Mouse (Mus musculus) bone marrow, adult 2 months (tissue): ENCODE measurements around the gene Ggps1. TPM values are rescaled to one million over a fixed set of nuclear protein-coding genes. Genes with fewer than 3 reads are reported as not detected.

Experiments
- H3K27ac ChIP-seq: fragments of 200-500 bp; 2 replicates; pipeline ENCODE4 v1.5.1; 2012; ENCODE audit warnings: low read depth, mild to moderate bottlenecking, control low read depth, inconsistent platforms, low read length; ENCODE audit not compliant: control insufficient read depth, poor library complexity, insufficient read depth
- H3K4me1 ChIP-seq: fragments of 200-500 bp; 2 replicates; pipeline ENCODE4 v1.6.1; 2011; ENCODE audit warnings: low read length; ENCODE audit not compliant: control insufficient read depth, insufficient read depth
- H3K4me3 ChIP-seq: fragments of 200-500 bp; replicated peaks from 2 replicates; pipeline ENCODE3; 2011; ENCODE audit warnings: mild to moderate bottlenecking, low read depth, low read length, control low read depth; ENCODE audit not compliant: control insufficient read depth
- CTCF ChIP-seq: fragments of 200-500 bp; IDR thresholded peaks from 2 replicates; pipeline ENCODE4 v1.5.1; 2011; ENCODE audit warnings: low read length, control low read depth; ENCODE audit not compliant: control insufficient read depth, insufficient read depth
- POLR2A ChIP-seq: fragments of 200-500 bp; IDR thresholded peaks from 2 replicates; pipeline ENCODE4 v1.6.1; 2011; ENCODE audit warnings: low read depth, mild to moderate bottlenecking, control low read depth, low read length, borderline replicate concordance; ENCODE audit not compliant: control insufficient read depth
- WGBS: fragments of 180-500 bp; shearing (Covaris S2); methylation state at CpG from one replicate; pipeline ENCODE4 v1.1.7; 2018; 5-methylcytosine and 5-hydroxymethylcytosine counted together
- polyA plus RNA-seq: library from polyadenylated mRNA; stranded (reverse); fragments of >200 nt; gene quantifications from 2 replicates; pipeline ENCODE4 v1.2.4, GENCODE M21; 2011; ENCODE audit warnings: low replicate concordance; ENCODE audit not compliant: missing spikeins, insufficient read depth, insufficient read length

Ggps1 gene
- polyA plus RNA-seq, 1 experiment, result 17.3 TPM

DNA sequence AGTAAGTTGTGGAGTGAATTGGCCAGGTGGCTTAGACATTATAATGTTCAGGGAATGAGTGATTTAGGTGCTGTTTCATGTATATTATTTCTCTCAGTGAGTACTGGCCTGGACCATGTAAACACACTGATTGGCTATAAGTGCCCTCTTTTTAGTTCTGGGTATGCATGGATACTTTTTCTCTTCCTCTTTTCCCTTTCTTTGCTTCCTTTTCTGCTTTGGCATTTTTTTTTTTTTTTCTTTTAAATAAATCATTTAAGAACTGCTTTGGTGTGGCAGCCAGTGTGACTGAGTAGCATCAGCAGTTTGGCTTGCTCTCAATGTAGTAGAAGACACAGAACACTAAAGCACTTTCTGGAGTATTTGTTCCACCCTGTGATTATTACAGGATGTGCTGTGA lies 4.7 kb upstream of the Ggps1 start:
- no peak for TF ChIP-seq CTCF
- Histone ChIP-seq H3K4me1 (no peaks in the 10 kb centered on the region; the same call in 1 of the 2 replicates), H3K4me3 (no peak overlapping the region)

DNA sequence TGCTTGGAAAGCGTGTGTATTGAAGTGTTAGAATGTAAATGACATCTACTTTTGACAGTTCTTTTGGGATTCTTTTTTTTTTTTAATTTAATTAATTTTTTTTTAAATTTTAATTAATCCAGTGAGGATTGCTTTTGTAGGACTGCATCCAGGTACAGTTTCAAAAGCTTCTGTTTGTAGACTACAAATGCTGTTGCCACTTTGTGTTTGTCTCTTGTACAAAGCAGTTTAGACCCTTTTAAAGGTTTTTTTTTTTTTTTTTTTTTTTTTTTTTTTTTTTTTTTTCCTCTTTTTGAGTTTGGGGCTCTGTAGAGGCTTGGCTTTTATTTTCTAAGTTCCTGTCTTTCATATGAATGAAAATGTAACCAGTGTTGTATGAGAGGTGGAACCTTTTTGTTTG lies 2.4 kb upstream of the Ggps1 start:
- H3K4me3 ChIP-seq, result no peak overlapping the region
- TF ChIP-seq CTCF (no peak), POLR2A (no peak)
- WGBS, result 88% methylated on average over 1 of the region's 1 CpGs
- no peak overlapping the region for H3K27ac ChIP-seq
- no peaks in the 10 kb centered on the region; the same call in 1 of the 2 replicates for H3K4me1 ChIP-seq

More for the DNA sequence above, 4.7 kb upstream of the Ggps1 start:
- H3K27ac ChIP-seq, result no peak overlapping the region

- 4% methylated on average over 9 of the region's 9 CpGs for WGBS
- H3K4me3 ChIP-seq, result peak overlapping the region; percentile 76
- TF ChIP-seq POLR2A (no peak), CTCF (no peak)
- peak overlapping the region; percentile 97 for H3K27ac ChIP-seq
- no peaks in the 10 kb centered on the region; the same call in 1 of the 2 replicates for H3K4me1 ChIP-seq
Measured at GRCm38 (mm10) chr13:14065028-14065380, 1.7 kb upstream of the Ggps1 start.

GRCm38 (mm10) chr13:14064341-14065027 lies 1.2 kb upstream of the Ggps1 start:
- peak overlapping the region; percentile 97 for H3K27ac ChIP-seq
- no peaks in the 10 kb centered on the region; the same call in 1 of the 2 replicates for H3K4me1 ChIP-seq
- peak overlapping the region; percentile 76 for H3K4me3 ChIP-seq
- under 1% methylated on average over 65 of the region's 65 CpGs for WGBS
- TF ChIP-seq POLR2A (no peak; the same call in 1 of the 2 replicates), CTCF (no peak)

DNA sequence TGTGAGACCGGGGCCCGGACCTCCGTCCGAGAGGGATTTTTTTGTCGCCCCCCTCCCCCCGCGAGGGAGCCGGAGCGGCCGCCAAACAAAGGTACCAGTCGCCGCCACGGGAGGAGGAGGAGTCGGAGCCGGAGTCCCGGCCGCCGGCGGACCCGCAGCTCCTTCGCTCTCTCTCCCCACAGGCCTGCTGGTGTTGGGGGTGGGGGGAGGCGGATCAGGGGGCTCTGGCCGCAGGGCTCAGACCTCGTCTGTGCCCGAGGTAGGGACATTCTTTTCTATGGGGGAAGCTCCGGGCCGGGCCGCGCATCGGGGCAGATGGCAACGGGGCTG lies 619 bp upstream of the Ggps1 start:
- peak overlapping the region; percentile 97 for H3K27ac ChIP-seq
- no peak for TF ChIP-seq CTCF
- TF ChIP-seq POLR2A, result no peak
- WGBS, result under 1% methylated on average over 31 of the region's 31 CpGs
- H3K4me3 ChIP-seq, result peak overlapping the region; percentile 76
- no peaks in the 10 kb centered on the region; the same call in 1 of the 2 replicates for H3K4me1 ChIP-seq

DNA sequence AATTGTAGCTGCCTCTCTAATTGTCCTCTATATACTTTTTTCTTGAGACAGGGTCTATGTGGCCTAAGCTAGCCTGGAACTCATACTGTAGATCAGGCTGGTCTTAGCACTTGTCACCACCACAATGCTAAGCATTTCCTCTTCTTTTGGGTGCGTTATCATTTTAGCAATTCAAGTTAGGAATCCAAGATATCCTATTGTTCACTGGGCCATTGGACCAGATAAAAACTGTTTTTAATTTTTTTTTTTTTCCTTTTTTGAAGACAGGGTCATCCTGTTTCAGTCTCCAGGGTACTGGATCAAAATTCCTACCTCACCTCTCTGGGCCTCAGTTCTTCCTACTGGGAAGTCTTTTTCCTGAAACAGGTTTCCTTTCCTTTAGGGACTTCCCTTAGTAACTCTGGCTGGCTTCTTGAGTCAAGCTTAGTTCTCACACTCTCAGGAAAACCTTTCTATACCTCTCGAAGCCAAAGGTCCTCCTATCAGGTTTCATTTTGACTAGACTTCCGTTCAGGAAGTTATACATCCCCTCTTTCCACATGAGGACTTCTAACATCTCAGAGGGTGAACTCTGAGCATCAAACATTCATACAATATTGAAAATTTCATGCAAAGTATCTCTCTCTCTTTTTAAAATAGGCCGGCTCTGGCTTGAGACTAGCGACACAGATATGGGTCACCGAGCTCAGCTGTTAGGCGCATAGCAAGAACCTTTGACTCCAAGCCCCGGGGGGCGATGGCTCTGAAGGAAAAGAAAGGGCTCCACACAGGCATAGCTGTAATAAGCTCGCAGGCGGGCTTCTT lies 877 bp downstream of the Ggps1 start:
- Histone ChIP-seq H3K4me1 (no peaks in the 10 kb centered on the region), H3K4me3 (peak overlapping the region; percentile 78), H3K27ac (peak overlapping the region; percentile 80)
- under 1% methylated on average over 11 of the region's 11 CpGs for whole genome bisulfite sequencing
- TF ChIP-seq CTCF, result no peak
- TF ChIP-seq POLR2A, result no peak

DNA sequence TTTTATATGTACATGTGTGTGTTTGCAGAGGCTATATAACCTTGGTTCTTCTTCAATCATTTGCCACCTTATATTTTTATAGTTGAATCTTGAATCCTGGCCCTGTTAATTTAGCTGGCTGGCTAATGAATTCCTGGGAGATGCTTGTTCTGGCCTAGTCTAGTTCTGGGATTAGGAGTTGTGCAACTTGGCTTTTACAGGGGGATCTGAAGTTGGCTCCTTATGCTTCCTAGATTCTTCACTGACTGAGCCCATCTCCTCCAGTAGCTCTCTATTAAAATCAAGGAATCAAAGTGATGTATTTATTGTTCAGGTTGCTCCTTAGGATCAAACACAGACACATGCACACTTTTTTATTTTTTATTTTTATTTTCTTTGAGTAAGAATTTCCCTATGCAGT lies 3.7 kb downstream of the Ggps1 start:
- Histone ChIP-seq H3K4me3 (no peak overlapping the region), H3K27ac (no peak overlapping the region), H3K4me1 (no peaks in the 10 kb centered on the region)
- TF ChIP-seq POLR2A (no peak), CTCF (no peak)

- Histone ChIP-seq H3K4me3 (no peak overlapping the region), H3K27ac (no peak overlapping the region), H3K4me1 (no peaks in the 10 kb centered on the region)
- TF ChIP-seq POLR2A (no peak), CTCF (no peak)
- 83% methylated on average over 3 of the region's 3 CpGs for WGBS
Measured at GRCm38 (mm10) chr13:14056801-14057200, 6.5 kb downstream of the Ggps1 start.

DNA sequence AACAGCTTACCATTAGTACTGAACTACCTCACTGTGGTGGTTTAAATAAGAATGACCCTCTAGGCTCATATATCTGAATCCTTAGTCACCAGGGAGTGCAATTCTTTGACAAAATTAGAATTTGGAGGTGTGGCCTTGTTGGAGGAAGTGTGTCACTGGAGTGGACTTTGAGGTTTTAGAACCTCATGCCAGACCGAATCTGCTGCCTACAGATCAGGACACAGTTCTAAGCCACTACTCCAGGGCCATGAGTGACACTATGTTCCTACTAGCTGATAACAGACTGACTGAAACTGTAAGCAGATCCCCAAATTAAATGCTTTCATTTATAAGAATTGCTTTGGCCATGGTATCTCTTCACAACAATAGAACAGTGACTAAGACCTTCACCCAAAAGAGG lies 13.4 kb downstream of the Ggps1 start:
- Histone ChIP-seq H3K4me3 (no peak overlapping the region), H3K4me1 (no peaks in the 10 kb centered on the region), H3K27ac (no peak overlapping the region)
- TF ChIP-seq CTCF (no peak), POLR2A (no peak)
- WGBS, result 51% methylated on average over 1 of the region's 1 CpGs
